Mouse (Mus musculus): ENCODE data around the gene Tspan9. TPM values are rescaled to one million over a fixed set of nuclear protein-coding genes. Genes with fewer than 3 reads are reported as not detected.
A peak's percentile ranks its signal among the peaks of the same experiment; 100 is the strongest.

The Tspan9 gene
- polyA plus RNA-seq, 1 experiment from 2014 or later, result 156 TPM

DNA sequence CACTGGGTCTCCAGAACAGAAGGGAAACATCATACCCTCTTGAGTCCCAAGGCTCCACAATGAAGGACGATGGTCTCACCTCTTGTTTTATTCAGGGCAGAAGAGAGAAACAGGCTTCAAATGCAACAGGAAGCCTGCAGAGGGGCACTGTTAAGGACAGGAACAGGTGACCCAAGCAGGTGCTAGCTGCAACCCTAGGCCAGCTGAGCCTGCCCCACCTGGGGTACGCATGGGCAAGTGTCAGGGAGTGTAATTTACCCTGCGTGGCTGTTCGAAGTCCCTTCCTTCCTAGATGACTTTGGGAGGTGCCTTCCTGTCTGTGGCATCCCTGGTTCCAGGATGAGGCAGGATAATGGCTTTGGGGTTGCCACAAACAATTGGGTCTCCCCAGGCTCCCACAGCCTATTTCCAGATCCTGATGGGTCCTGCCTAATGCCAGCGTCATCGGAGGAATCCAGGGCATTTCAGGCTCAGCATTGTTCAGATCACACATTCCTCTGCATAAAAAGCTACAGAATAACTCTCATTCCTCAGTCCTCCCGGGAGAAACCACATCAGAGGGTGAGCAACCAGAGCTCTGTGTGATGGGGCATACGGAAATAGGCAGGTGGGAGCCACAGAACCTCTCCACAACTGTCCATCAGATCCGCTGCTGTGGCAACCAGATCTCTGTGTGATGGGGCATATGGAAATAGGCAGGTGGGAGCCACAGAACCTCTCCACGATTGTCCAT is 90.2 kb downstream of the Tspan9 start:
- H3K27me3 ChIP-seq, result no peaks in the 10 kb centered on the region
- no peak overlapping the region for H3K4me3 ChIP-seq (replicated peaks)
- no peaks in the 10 kb centered on the region for H3K9me3 ChIP-seq (replicated peaks)
- no peak for ATAC-seq (ENCODE audit: insufficient number of reproducible peaks, low FRiP score, low TSS enrichment, low read depth)
- no peak overlapping the region for H3K27ac ChIP-seq (replicated peaks)
- no peaks in the 10 kb centered on the region for H3K36me3 ChIP-seq
- peaks cover 21% of the 10 kb centered on the region for H3K4me1 ChIP-seq
- no peak overlapping the region for H3K4me2 ChIP-seq (replicated peaks)
- 31% methylated on average over 10 of the region's 10 CpGs for WGBS
- no peak overlapping the region for H3K9ac ChIP-seq

DNA sequence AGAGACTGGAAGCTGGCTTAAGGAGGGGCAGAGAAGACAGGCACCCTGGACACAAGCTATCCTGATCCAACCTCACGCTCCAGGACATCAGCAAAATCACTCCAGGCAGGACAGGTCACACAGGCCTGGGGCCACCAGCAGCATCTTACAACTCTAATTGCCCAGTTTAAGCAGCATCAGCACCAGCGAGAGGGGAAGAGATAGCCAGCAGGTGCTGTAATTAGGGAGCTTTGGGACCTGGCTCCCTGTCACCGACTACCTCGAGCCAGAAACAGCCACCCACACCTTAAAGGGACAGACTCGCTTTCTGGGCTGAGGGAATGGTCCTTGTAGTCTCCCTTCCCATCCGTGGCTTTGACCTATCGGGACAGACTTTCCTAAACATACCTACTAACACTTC is 95.7 kb downstream of the Tspan9 start:
- H3K9me3 ChIP-seq (replicated peaks), result no peaks in the 10 kb centered on the region
- no peaks in the 10 kb centered on the region for H3K27me3 ChIP-seq
- H3K9ac ChIP-seq, result no peak overlapping the region
- H3K4me2 ChIP-seq (replicated peaks), result no peak overlapping the region
- H3K36me3 ChIP-seq, result no peaks in the 10 kb centered on the region
- H3K27ac ChIP-seq (replicated peaks), result no peak overlapping the region
- H3K4me3 ChIP-seq (replicated peaks), result no peak overlapping the region
- WGBS, result 63% methylated on average over 7 of the region's 7 CpGs
- peaks cover 26% of the 10 kb centered on the region for H3K4me1 ChIP-seq
- ATAC-seq (ENCODE audit: insufficient number of reproducible peaks, low FRiP score, low TSS enrichment, low read depth), result no peak

DNA sequence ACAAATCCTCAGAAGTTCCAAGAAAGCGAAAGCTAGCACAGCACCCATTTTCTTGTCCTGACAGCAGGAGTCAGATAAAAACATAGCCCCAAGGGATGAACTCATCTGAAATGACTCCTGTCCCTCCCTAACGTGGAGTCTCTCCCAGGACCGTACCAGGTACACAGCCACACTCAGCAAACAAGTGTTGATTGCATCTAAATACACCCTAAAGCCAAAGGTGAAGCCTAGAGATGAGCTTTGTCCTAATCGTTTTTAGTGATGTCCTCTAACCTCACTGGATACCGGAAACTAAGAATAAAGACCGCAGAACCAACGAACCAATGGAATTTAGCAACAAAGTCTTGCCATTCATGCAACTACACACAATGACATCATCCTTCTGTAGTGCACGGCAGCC is 96.2 kb downstream of the Tspan9 start:
- no peak for ATAC-seq (ENCODE audit: insufficient number of reproducible peaks, low FRiP score, low TSS enrichment, low read depth)
- Histone ChIP-seq H3K9ac (no peak overlapping the region), H3K4me2 (replicated peaks) (no peak overlapping the region), H3K27ac (replicated peaks) (no peak overlapping the region), H3K4me3 (replicated peaks) (no peak overlapping the region), H3K27me3 (no peaks in the 10 kb centered on the region), H3K4me1 (peaks cover 23% of the 10 kb centered on the region), H3K9me3 (replicated peaks) (no peaks in the 10 kb centered on the region), H3K36me3 (no peaks in the 10 kb centered on the region)
- WGBS, result 68% methylated on average over 8 of the region's 8 CpGs

DNA sequence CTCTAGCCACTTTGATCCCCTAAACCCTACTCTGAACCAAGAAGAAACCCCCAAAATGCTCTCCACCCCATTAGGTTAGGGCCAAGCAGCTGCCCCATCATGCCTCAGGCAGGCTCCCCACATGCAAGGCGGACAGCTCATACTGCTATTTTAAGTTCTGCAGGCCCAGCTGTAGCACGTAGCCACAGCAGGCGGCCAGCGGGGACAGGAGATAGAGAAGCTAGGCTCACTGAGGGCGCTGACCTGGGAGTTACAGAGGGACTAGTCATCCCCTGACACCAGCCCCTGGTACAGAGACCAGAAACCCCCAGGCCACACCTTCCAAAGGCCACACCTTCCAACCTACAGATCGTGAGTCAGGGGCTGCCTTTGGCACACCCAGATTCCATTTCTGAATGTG is 96.6 kb downstream of the Tspan9 start:
- Histone ChIP-seq H3K4me2 (replicated peaks) (no peak overlapping the region), H3K4me3 (replicated peaks) (no peak overlapping the region), H3K27me3 (no peaks in the 10 kb centered on the region), H3K9ac (no peak overlapping the region), H3K27ac (replicated peaks) (no peak overlapping the region), H3K9me3 (replicated peaks) (no peaks in the 10 kb centered on the region), H3K4me1 (peaks cover 27% of the 10 kb centered on the region), H3K36me3 (no peaks in the 10 kb centered on the region)
- WGBS, result 55% methylated on average over 6 of the region's 6 CpGs
- no peak for ATAC-seq (ENCODE audit: insufficient number of reproducible peaks, low FRiP score, low TSS enrichment, low read depth)

DNA sequence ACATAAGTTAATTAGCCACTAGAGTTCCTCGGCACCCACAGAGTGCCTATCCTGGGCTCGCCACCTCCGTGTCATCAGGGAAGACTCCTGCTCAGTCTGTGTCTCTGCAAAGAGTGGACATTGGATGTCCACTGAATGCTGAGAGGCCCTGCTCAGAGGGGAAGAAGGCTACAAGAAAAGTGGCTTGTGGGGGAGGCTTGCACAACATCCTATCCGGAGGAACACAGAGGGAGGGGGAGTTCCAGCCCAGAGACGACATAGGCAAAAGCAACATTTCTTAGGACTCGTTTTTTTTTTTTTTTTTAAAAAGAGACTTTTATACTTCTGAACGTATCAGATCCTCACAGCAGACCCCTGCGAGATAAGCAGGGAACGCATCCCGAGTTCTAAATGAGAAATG is 98.7 kb downstream of the Tspan9 start:
- Histone ChIP-seq H3K27ac (replicated peaks) (no peak overlapping the region), H3K36me3 (no peaks in the 10 kb centered on the region), H3K9me3 (replicated peaks) (no peaks in the 10 kb centered on the region), H3K4me3 (replicated peaks) (no peak overlapping the region), H3K4me2 (replicated peaks) (no peak overlapping the region), H3K4me1 (peaks cover 27% of the 10 kb centered on the region), H3K27me3 (no peaks in the 10 kb centered on the region), H3K9ac (no peak overlapping the region)
- WGBS, result 74% methylated on average over 10 of the region's 10 CpGs
- ATAC-seq (ENCODE audit: insufficient number of reproducible peaks, low FRiP score, low TSS enrichment, low read depth), result no peak

DNA sequence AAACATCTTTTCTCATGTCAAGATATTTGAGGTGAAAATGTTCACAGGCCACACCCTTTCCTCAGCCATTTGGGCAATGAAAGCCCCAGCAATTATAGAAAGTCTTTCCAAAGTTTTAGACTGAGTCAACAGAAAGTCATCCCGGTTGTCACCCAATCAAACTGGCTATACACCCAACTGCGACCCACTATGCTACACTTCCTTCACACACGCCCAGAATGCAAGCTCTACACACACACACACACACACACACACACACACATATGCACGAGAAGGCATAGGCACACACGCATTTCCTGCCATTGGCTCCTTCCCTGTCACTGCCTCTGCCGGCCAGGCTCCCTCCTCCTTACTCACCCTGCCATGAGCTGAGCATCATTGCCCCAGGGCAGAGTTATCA is 99.9 kb downstream of the Tspan9 start:
- Histone ChIP-seq H3K27ac (replicated peaks) (no peak overlapping the region), H3K4me3 (replicated peaks) (no peak overlapping the region), H3K9ac (no peak overlapping the region), H3K4me1 (peaks cover 29% of the 10 kb centered on the region), H3K27me3 (no peaks in the 10 kb centered on the region), H3K9me3 (replicated peaks) (no peaks in the 10 kb centered on the region), H3K4me2 (replicated peaks) (no peak overlapping the region), H3K36me3 (no peaks in the 10 kb centered on the region)
- ATAC-seq (ENCODE audit: insufficient number of reproducible peaks, low FRiP score, low TSS enrichment, low read depth), result no peak
- 68% methylated on average over 6 of the region's 6 CpGs for WGBS

DNA sequence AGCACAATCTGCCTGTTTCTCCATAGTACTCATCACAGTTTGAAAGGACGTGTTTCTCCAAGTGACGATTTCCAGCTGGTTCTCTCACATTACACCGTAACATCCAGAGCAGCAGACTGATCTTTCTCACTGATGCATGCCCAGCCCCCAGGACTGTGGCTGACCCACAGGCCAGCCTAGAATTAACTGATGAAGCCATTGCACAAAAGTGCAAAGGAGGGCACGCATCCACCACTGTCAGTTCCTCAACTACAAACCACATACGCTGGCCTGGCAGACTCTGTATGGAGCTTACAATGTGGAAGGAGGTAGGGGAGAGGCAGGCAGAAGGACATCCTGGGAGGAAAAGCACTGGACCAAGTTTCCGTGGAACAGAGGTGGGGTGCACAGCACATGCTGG is 101.6 kb downstream of the Tspan9 start:
- 40% methylated on average over 6 of the region's 6 CpGs for WGBS
- Histone ChIP-seq H3K27ac (replicated peaks) (no peak overlapping the region), H3K4me1 (peaks cover 33% of the 10 kb centered on the region)

DNA sequence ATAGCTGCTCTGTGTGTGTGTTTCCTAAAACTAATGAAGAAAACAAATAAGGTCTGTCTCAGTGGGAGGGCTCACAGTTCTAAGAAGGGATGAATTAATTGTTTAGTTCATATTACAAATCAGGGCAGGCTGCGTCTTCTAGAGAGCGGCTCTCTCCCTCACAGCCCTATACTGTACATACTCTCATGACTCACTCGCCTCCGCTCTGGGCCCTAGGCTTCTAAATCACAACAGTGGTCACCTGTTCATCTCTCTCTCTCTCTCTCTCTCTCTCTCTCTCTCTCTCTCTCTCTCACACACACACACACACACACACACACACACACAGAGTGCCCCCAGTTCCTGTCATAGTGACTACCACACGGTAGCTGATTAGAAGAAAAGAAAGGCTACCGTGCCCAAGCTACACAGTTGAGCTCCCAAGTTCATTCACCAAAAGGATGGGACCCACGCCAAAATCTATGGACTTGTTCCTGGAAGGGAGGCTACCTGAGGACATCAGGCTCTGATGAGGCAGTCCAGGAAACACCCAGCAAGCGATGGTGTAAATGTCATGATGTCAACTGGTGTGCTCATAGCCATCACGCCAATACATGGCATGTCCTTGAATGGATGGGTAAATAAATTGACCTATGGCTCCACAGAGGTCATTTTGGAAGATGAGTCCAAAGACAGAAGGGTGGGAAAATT is 104.2 kb downstream of the Tspan9 start:
- ATAC-seq (ENCODE audit: insufficient number of reproducible peaks, low FRiP score, low TSS enrichment, low read depth), result no peak
- Histone ChIP-seq H3K36me3 (no peaks in the 10 kb centered on the region), H3K4me3 (replicated peaks) (no peak overlapping the region), H3K9me3 (replicated peaks) (no peaks in the 10 kb centered on the region), H3K27me3 (no peaks in the 10 kb centered on the region), H3K27ac (replicated peaks) (no peak overlapping the region), H3K4me2 (replicated peaks) (no peak overlapping the region), H3K4me1 (peaks cover 45% of the 10 kb centered on the region), H3K9ac (no peak overlapping the region)
- WGBS, result 70% methylated on average over 9 of the region's 9 CpGs

More for the DNA sequence above, 101.6 kb downstream of the Tspan9 start:
- no peak overlapping the region for H3K4me3 ChIP-seq (replicated peaks)
- ATAC-seq (ENCODE audit: insufficient number of reproducible peaks, low FRiP score, low TSS enrichment, low read depth), result no peak
- H3K27me3 ChIP-seq, result no peaks in the 10 kb centered on the region
- H3K9me3 ChIP-seq (replicated peaks), result no peaks in the 10 kb centered on the region
- no peak overlapping the region for H3K9ac ChIP-seq
- no peaks in the 10 kb centered on the region for H3K36me3 ChIP-seq
- no peak overlapping the region for H3K4me2 ChIP-seq (replicated peaks)

DNA sequence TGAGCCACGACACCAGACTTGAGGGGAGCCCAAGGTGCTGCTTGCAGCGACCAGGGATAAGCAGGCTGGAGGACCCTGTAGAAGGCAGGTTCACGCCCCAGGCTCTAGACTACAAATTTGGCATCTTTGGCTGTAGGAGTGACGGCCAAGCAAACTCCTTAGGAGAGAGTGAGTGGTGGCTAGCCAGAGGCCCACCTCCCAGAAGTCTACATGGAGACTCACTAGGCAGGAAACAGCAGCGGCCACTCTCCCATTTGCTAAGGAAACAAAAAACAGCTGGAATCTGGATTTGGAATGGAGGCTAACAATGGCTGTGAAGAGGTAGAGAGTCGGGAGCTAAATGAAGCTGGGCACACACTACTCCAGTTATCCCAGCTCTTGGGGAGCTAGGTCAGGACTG is 104.8 kb downstream of the Tspan9 start:
- no peak overlapping the region for H3K4me2 ChIP-seq (replicated peaks)
- no peaks in the 10 kb centered on the region for H3K9me3 ChIP-seq (replicated peaks)
- H3K27ac ChIP-seq (replicated peaks), result no peak overlapping the region
- peaks cover 47% of the 10 kb centered on the region for H3K4me1 ChIP-seq
- 45% methylated on average over 6 of the region's 6 CpGs for WGBS
- no peak for ATAC-seq (ENCODE audit: insufficient number of reproducible peaks, low FRiP score, low TSS enrichment, low read depth)
- H3K27me3 ChIP-seq, result no peaks in the 10 kb centered on the region
- no peaks in the 10 kb centered on the region for H3K36me3 ChIP-seq
- H3K9ac ChIP-seq, result no peak overlapping the region
- no peak overlapping the region for H3K4me3 ChIP-seq (replicated peaks)

DNA sequence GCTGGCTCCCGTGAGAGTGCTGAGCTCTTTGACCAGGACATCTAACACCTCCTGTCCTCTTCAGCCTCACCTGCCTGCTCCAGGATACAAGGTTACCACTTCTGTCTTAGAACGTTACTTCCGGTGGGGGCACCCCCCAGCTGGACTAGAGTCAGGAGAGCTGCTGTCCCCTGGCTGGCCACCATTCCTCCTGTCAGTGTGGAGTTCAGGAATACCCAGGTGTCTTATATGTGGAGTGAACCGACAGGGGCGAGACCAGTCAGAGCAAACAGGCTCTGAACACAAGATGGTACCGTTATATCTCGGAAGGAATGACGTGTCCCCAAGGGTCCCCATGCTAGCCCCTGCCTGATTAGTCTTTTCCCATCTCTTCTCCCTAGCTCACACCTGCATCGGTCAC is 106.8 kb downstream of the Tspan9 start:
- H3K4me1 ChIP-seq, result peaks cover 58% of the 10 kb centered on the region
- no peak overlapping the region for H3K9ac ChIP-seq
- H3K4me2 ChIP-seq (replicated peaks), result no peak overlapping the region
- H3K9me3 ChIP-seq (replicated peaks), result no peaks in the 10 kb centered on the region
- no peaks in the 10 kb centered on the region for H3K36me3 ChIP-seq
- no peak for ATAC-seq (ENCODE audit: insufficient number of reproducible peaks, low FRiP score, low TSS enrichment, low read depth)
- no peak overlapping the region for H3K27ac ChIP-seq (replicated peaks)
- H3K27me3 ChIP-seq, result no peaks in the 10 kb centered on the region
- WGBS, result 71% methylated on average over 9 of the region's 9 CpGs
- no peak overlapping the region for H3K4me3 ChIP-seq (replicated peaks)

DNA sequence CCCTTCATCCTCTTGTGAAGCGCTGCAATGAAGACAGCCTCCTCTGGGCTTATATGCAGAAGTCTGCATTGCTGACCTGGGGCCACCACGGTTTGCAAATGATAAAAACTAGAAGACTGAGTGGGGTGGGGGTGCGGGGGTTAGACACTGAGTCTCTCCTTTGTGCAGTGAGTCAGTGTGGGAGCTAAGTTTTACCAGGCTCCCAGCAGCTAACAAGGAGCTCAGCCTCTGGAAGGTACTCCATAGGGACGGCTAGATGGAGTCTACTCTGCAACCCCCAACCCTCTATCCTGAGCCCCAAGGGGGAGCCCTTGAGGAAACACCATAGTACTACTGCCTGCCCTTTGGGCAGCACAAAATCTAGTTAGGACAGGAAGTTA is 107.5 kb downstream of the Tspan9 start:
- Histone ChIP-seq H3K4me1 (peaks cover 63% of the 10 kb centered on the region), H3K4me2 (replicated peaks) (peak overlapping the region; percentile 90), H3K27me3 (no peaks in the 10 kb centered on the region), H3K9ac (peak overlapping the region; percentile 28; the same call in 1 of the 2 replicates), H3K4me3 (replicated peaks) (peak overlapping the region; percentile 52), H3K9me3 (replicated peaks) (no peaks in the 10 kb centered on the region), H3K36me3 (no peaks in the 10 kb centered on the region), H3K27ac (replicated peaks) (peak overlapping the region; percentile 79; the same call in 1 of the 2 replicates)
- whole genome bisulfite sequencing, result 9% methylated on average over 4 of the region's 4 CpGs
- ATAC-seq (ENCODE audit: insufficient number of reproducible peaks, low FRiP score, low TSS enrichment, low read depth), result no peak

Measured in embryonic facial prominence, embryonic 15.5 days (tissue).